Mouse (Mus musculus) G1E (cell line): ENCODE measurements at regions not wholly inside any gene's neighbourhood (a gene's known extent, or its start where the extent isn't known, plus 50 kb on each side); places are given as distances from the start of the nearest gene placed in this dataset.

ENCODE experiments used
- CTCF ChIP-seq: IDR thresholded peaks from 2 replicates; pipeline ENCODE4 v1.5.1; 2012; ENCODE audit warnings: low read depth, low read length, inconsistent platforms, mixed read lengths
- GATA1 ChIP-seq: IDR thresholded peaks from 2 replicates; pipeline ENCODE4 v1.6.1; 2012; ENCODE audit warnings: borderline replicate concordance, low read length, inconsistent platforms, mixed read lengths
- POLR2AphosphoS5 ChIP-seq: IDR thresholded peaks from 2 replicates; pipeline ENCODE4 v1.6.1; 2012; ENCODE audit warnings: low read depth, low read length, inconsistent platforms; ENCODE audit not compliant: insufficient replicate concordance
- TAL1 ChIP-seq: conservative IDR thresholded peaks from 2 replicates; pipeline ENCODE4 v1.6.1; 2012; ENCODE audit warnings: low read depth, low read length, inconsistent platforms, mixed read lengths

DNA sequence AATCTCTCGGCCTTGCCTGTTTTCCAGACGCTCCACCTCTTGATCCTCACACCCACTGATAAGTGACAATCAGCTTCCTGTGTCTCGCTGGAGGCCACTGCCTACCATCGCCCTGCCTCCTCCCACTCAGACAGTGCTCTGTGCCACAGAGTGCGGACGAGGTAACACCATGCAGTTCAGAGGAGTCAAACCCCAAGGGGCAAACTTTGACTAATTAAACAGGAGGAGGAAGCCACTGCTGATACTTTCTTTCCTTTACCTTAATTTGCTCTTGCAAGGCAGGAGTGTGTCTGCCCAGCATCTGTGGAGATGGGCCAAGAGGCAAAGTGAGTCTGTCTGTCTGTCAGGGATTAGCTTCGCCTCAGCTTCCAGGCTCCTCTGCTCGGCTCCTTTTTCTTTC lies 192.2 kb downstream of the 3100002H09Rik start:
- TF ChIP-seq CTCF (no peak), GATA1 (no peak), POLR2AphosphoS5 (no peak), TAL1 (no peak)
